Mouse (Mus musculus): Measurements from ENCODE around the gene N4bp3.

N4bp3 gene

DNA sequence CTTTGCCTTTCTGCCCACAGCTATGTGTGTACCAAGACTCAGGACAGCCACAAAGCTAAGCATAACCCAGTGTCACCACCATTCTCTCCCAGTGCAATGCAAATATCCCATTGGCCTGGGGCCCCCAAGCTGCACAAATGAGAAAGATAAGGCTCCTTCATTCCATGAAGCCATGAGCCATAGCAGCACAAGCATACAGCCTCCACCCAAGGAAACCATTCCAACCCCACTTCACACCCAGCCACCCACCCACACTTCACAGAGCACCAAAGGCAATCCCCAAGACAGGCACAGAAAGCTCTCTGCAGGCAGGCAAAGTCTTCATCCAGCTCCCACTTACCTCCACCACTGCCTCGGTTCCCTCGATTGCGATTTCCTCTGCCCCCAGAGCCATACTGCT, 48.4 kb downstream of the N4bp3 start:
- DNase-seq (ENCODE audit: low read depth in 1 of 2, low spot score in 2 of 2) = no peak

DNA sequence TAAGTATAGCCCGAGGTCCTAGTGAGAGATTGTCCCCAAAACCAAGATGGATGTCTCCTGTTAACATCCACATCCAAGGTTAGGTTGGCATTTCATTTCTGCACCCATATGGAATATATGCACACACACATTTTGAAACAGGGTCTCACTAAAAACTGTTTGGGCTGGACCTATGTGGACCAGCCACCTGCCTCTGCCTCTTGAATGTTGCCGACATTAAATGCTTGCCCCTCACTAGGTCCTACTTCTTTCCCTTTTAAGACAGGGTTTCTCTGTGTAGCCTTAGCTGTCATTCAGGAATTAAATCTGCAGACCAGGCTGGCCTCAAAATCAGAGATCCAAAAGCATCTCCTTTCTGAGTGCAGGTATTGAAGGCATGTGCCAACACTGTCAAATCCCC, 53.1 kb downstream of the N4bp3 start:
- no peak for DNase-seq (ENCODE audit: low read depth in 1 of 2, low spot score in 2 of 2)

DNA sequence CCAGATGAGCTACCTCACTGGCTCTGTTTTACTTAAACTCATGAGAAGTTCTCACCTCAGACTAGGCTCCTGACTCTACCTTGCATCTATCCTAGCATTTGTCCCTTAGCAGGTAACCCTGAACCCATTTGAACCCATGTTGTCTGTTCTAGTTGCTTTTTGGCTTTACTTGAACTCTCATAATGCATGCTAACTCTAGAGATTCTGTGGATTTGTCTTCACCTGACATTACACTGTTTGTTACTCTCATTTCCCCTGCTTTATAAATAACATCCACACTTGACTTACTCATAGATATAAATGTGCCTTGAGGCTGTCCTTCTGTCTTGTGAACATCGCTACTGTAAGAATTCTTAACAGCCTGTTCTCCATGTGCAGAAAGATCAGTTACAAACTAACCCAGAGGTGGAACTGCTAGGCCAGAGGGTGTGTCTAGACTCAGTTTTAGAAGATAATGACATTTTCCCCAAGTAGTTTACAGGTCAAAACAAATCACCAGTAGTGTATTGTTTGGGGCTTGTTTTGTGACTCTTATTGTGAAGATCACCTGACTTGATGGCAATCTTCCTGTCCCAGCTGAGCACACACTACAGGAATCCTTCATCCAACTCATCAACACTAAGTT, 55.1 kb downstream of the N4bp3 start:
- no peak for DNase-seq (ENCODE audit: low read depth in 1 of 2, low spot score in 2 of 2)

DNA sequence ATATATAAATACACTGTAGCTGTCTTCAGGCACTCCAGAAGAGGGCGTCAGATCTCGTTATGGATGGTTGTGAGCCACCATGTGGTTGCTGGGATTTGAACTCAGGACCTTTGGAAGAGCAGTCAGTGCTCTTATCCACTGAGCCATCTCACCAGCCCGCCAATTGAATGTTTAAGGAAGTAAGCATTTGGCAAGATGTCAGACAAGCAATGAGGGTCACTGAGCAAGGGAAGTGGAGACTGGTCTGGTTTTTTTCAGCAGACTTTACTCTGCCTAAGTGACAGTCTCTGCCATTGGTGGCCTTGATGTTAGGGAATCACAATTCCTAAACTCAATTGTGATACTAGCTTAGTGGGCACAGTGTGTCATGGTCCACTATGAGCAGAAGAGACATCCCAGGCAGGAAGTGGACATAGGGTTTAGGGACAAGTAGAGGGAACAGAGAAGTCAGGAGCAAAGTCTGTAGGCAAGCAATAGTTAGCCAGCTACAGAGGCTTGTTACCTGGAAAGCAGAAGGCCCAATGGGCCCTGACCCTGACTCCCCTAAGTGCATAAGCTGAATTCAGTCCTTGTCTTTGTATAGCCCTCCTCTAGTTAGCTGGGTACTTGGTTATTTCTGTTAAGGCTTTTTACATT, 55.8 kb downstream of the N4bp3 start:
- DNase-seq (ENCODE audit: low read depth in 1 of 2, low spot score in 2 of 2) = no peak

DNA sequence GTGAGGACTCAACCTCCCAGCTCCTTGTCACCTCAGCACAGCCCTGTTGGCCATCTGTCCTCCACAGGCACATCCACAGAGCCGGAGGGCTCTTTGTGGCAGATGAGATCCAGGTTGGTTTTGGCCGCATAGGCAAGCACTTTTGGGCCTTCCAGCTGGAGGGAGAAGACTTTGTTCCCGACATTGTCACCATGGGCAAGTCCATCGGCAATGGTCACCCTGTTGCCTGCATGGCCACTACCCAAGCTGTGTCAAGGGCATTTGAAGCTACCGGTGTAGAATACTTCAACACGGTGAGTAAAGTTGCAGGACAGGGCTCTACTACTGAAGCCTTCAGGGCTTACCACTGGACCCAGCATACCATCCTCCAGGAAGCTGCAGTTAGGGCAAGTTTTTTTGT, 56.8 kb downstream of the N4bp3 start:
- no peak for DNase-seq (ENCODE audit: low read depth in 1 of 2, low spot score in 2 of 2)

DNA sequence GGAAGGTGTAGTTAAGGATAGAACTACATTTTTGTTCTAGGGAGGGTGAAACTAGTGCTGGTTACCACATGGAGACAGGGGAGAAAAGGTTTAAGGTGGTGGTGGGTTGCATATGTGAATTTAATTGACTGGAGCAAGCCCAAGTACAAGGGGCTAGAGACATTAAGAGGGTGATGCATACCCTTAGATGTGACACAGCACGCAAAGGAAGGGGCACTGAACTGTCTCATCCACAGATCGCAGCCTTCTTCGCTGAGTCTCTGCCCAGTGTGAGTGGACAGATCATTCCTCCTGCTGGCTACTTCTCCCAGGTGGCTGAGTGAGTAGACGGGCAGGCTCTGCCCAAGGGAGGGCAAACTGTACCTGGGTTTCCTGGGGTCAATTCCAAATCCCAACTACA, 57.3 kb downstream of the N4bp3 start:
- no peak for DNase-seq (ENCODE audit: low read depth in 1 of 2, low spot score in 2 of 2)
